Mouse (Mus musculus) testis, adult 2 months (tissue): ENCODE measurements at regions not wholly inside any gene's neighbourhood (a gene's known extent, or its start where the extent isn't known, plus 50 kb on each side); places are given as distances from the start of the nearest gene placed in this dataset.

ENCODE experiments used
- CTCF ChIP-seq: fragments of 200-500 bp; IDR thresholded peaks from 2 replicates; pipeline ENCODE4 v1.5.1; 2012; ENCODE audit warnings: low read depth, mild to moderate bottlenecking, inconsistent platforms, low read length, moderate library complexity; ENCODE audit not compliant: control insufficient read depth, insufficient read depth, insufficient replicate concordance
- POLR2A ChIP-seq: fragments of 200-500 bp; IDR thresholded peaks from 2 replicates; pipeline ENCODE4 v1.6.1; 2012; ENCODE audit warnings: low read depth, mild to moderate bottlenecking, inconsistent platforms, low read length, moderate library complexity; ENCODE audit not compliant: control insufficient read depth

DNA sequence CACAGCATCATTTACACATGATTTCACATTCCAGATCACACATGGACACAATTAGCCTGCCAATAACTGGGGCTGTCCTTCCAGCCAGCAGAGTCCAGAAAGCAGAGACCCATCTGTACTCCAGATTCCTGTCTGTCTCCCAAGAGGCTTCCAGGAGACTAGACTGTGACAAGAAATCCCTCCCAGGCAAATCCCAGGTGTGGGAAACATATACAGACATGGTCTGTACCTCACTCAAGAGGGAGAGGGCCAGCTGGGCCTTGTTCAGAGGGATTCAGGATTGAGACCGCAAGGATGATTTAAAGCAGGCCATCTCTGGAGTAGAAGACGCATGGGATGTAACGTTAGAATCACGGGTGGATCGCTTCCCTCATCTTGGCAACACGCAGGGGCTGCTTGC lies 182.7 kb upstream of the Prr30 start:
- TF ChIP-seq POLR2A (no peak), CTCF (no peak)
